Mouse (Mus musculus) cerebellum, adult 9-11 months (tissue): ENCODE data around the gene Clspn.
A peak's percentile ranks its signal among the peaks of the same experiment; 100 is the strongest.

ENCODE experiments used
- DNase-seq: peaks from one replicate; pipeline ENCODE4 v3.0.0; 2022

Gene Clspn

DNA sequence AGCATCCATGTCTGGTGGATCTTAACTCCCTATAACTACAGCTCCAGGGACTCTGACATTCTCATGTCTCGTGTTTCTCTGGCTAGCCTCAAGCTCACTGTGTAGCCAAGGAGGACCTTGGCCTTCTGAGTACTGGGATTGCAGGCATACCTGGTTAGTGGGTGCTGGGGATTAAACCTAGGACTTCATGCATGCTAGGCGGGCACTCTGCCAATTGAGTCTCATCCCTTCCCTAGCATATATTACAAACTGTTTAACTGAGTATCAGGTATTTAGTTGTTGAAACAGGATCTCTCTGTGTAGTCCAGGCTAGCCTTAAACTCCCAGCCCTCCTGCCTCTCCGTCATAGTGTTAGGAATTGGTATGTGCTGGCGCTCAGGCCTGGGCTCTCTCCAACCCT, 10.5 kb downstream of the Clspn start:
- no peak for DNase-seq

DNA sequence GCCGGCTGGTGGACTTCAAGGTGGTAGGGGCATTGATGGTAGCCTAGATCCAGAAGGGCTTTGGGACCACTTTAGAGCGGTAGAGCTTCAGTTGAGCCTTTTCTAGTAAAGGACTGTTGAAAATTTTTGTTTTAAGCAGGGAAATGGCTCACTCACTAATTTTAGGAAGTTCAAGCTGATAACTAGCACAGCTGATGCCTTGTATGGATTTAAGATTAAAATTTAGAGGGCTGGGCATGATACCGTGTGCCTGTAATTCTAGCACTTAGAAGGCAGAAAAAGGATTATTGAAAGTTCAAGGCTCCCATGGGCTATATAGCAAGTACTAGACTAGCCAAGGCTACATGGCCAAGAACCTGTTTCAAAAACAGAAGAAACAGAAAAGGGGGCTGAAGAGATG, 13.0 kb downstream of the Clspn start:
- DNase-seq = no peak

DNA sequence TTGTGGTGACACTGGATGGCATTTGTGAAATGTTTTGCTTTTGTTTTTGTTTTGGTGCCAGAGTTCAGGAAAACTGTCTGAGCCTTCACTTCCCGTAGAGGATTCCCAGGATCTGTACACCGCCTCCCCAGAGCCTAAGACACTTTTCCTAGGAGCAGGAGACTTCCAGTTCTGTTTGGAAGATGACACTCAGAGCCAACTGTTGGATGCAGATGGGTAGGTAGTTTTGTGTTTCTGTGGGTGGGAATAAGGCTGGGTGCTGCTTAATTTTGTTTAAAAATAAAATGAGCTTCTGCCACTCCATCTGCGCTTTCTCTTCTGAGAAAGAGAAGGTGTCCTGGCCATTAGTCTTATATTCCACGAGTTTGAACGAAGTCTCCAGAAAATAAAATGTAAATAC, 19.5 kb downstream of the Clspn start:
- DNase-seq = no peak

DNA sequence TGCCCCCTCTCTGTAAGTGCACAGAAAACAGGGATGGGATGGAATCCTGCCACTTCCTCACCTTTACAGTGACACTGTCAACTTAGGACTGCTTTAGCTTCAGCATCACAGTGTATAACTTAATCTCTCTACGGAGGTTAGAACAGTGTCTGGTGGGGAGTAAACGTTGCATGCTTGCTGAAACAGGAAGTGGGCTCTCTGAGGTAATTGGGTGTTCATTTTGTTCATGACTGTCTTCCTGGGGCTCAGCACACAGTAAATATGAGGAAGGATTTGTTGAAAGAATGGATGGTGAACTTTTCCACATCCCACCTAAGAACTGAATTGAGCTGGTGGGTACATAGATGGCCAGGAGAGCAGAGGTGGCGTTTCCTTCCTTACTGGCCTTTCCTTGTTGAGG, 21.2 kb downstream of the Clspn start:
- no peak for DNase-seq

DNA sequence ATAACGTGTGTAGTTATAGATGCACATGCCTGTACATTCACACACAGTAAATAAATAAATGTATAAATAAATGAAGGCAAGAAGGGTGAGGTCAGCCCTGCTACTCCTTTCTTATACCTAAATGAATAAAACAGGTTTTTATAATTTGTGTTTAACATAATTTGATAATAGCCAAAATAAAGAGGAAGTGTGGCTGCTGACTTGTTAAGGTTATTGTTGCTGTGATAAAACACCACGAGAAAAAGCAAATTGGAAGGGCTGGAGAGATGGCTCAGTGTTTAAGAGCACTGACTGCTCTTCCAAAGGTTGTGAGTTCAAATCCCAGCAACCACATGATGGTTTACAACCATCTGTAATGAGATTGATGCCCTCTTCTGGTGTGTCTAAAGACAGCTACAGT, 22.3 kb downstream of the Clspn start:
- DNase-seq = no peak

DNA sequence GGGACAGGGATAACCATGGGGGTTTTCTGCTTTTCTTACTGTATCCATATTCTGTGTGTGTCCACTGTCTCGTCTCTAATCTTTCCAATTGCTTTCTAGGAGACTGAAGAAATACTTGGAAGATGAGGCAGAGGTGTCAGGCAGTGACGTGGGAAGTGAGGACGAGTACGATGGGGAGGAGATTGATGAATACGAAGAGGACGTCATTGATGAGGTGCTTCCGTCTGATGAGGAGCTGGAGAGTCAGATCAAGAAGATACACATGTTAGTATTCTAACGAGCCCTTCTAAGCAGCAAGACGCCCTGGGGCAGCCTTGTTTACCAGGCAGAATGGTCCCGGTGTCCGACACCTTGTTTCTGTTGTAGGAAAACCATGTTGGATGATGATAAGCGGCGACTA, 29.0 kb downstream of the Clspn start:
- no peak for DNase-seq

DNA sequence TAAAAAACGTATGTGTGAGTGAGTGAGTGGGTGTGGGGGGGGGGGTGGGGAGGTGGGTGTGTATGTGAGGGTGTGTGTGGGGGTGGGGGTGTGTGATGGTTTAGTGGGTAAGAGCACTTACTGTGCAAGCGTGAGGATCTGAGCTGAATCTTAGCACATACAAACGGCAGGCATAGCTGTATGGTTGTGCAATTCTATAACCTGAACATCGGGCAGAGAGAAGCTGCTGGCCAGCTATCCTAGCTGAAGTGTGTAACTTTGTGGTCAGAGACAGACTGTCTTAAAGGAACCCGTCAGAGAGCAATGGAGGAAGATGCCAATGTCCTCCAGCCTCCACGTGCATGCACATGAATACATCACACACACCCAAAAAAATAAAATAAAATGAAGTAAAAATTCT, 35.3 kb downstream of the Clspn start:
- DNase-seq = no peak

DNA sequence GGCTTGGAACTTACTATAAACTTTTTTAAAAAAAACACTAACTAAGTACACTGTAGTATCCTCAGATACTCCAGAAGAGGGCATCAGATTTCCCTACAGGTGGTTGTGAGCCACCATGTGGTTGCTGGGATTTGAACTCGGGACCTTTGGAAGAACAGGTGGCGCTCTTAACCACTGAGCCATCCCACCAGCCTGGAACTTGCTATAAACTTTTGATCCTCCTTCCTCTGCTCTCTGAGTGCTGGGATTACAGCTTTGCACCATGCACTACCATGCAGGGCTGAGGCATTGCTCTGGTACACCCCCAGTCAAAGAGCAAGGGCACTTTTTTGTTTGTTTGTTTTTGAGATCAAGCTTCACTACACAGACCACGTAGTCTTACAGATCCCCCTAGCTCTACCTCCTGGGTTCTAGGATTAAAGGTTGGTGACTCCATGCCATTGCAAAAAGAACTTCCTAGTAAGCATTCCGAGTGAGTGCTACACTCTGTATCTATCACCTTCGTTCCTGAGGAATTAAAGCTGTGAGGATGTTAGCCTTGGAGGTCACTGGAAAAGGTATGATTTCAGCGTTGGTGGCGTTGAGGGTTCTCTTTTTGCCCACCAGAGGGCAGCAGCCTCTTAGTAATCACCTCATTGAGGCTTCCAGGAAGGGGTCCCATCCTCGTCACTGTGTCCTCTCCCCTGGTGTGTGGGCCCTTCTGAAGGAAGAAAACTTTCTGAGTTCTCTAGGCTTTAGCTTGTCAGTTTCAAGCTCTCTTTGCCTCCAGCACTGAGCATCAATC, 43.4 kb downstream of the Clspn start:
- DNase-seq = peak; percentile 31

DNA sequence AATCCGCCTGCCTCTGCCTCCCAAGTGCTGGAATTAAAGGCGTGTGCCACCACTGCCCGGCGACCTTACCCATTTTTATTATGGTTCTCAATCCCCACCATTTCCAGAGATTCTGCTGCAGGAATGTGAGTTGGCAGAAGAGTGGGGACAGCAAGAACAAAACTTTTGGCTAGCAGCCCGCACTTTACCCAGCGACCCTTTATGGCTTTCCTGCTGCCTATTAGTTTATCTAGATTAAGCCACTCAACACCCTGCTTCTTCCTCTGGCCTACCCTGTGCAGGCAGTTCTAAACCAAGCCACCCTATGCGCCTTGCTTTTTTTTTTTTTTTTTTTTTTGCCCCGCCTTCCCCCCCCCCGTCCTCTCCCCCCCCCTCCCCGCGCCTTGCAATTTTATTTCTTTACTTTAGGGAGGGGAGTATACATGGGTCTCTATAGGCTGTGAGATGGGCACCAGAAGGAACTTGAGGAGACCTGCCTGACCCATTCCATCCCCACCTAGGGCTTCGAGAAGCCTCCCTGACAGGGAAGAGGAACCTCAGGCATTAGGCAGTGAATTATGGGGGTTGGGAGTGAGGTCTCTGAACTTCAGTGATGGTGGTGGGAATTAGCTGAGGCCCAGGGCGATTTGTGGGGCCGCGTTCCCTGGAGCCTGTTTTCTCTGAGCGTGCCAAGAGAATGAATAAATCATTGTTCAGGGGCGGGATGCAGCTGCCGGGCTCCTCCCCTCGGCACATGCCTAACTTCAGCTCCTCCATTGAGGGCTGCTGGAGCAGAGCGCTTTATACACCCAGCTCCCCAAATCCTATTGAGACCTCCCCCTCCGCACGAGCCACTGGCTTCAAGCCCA, 45.1 kb downstream of the Clspn start:
- DNase-seq = no peak

DNA sequence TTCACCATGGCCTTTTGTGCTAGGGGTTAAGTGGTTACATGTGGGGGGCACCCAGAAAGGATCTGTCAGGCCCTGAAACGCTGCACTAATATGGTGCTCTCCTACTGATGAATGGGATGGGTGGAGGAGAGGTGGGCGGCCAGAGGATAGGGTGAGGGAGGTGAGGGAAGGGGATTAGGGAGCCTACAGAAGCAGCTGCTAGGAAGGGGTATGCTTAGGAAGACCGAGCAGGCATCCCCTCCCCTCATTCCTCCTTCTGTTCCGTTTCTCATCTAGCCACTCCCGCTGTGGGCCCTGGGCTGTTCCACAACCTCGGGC, 45.7 kb downstream of the Clspn start:
- DNase-seq = no peak

DNA sequence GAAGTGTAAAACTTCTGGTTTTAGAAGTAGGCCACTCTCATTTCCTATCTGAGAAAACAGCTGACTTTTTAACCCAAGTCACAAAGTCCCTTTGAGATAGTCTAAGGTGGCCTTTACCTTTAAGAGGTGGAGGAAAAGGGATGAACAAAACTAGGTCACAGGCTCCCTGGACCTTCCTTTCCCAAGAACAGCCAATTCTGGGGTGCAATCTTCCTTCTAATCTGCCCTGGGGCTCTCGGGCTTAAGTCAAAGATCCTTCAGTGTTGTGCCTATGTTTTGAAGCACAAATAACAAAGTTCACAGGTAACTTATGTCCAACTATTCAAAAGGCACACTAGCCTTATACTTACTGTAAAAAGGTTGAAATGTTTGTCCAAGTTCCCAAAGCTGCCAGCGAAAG, 47.4 kb downstream of the Clspn start:
- no peak for DNase-seq

DNA sequence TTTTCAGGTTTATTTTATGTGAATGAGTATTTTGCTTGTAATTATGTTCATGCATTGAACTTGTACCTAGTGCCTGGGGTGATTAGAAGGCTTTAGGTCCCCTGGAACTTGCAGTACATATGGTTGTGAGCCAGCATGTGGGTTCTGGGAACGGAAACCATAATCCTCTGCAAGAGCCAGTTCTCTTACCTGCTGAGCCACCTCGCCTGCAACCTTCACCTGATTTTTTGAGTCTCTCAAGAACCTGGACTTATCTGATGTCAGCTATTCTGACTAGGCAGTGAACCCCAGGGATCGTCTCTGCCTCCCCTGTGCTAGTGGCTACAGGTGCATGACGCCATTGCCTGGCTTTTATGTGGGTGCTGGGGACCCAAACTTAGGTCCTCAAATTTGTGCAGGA, 49.0 kb downstream of the Clspn start:
- no peak for DNase-seq

DNA sequence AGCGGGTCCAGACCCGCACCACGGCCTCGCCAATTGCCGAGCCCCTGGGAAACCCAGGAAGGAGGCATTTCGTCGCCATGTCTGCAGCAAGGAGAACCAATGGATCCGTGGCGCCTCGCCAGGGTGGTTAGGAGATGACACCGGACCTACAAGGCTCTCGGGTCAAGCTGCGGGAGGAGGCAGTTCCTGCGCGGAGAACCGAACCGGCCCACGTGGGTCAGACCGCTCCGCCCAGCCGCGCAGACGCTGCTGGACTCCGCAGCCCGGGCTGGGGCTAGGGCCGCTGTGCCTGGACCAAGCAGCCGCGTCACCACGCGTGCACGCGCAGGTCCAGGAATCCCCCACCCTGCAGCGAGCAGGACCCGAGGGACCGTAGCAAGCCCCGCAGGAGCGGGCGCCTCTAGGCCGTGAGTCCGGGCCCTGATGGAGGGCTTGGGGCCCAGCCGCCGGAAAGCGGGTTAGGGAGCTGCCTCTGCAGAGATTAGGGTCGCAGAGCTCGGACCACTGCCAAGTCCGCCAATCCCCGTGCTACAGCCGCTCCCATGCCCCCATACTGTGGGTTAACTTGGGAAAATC, 53.0 kb downstream of the Clspn start, which contains the start of gene 5730409E04Rik:
Gene 5730409E04Rik, plus strand, starts transcription at position 213 of the 576 bp plus-strand sequence.
- DNase-seq = peak; percentile 94

DNA sequence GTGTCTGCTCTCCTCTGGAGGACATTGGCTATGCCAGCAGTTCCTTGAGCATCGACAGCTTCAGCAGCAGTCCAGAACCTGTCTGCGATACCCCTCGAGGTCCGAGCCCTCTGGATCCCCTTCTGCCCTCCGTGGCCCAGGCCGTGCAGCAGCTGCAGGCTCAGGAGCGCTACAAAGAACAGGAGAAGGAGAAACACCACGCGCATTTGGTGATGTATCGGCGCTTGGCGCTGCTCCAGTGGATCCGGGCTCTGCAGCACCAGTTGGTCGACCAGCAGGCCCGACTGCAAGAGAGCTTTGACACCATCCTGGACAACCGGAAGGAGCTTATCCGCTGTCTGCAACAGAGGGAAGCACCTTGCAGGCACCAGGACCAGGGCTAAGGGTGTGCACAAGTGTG, 55.3 kb downstream of the Clspn start:
- peak; percentile 57 for DNase-seq

DNA sequence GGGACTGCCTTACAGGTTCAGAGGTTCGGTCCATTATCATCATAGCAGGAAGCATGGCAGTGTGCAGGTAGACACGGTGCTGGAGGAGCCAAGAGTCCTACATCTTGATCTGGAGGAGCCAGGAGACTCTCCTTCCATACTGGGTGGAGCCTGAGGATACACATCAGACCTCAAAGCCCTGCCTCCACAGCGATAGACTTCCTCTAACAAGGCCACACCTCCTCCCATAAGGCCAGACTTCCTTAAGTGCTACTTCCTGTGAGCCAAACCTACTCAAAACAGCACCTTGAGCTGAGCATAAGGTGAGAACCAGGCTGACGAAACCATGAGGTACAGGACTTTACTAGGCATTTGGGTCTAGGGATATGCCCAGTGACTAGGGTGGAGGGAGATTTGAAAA, 59.6 kb downstream of the Clspn start:
- no peak for DNase-seq

DNA sequence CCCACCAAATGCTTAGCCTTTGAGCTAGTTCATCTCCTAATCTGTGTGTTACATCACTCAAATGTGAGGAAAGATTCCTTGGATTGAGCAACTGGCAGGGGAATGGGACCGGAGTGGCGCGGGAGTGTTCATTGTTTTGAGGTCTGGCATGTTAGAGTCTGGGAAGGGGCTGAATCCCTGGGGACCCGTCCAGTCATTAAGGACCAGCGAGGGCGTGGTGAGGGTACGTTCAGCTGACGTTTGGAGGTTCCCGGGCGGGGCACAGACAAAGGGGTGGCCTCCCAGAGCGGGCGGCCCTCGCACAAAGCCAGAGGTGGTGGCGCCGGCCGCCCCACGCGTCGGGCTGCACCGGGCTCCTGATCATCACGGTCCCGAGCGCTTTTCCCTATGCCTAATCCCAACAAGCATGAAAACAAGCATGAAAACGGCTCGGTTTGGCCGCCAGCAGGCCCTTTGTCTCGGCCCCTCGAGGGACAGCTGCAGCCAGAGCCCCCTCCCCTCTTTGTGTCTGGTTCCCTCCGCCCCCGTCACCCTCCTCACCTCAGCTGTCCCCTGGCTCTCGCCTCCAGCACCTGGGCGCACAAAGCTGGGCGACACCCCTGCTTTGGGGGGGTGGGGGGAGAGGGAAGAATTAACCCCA, 63.1 kb downstream of the Clspn start:
- DNase-seq = no peak

DNA sequence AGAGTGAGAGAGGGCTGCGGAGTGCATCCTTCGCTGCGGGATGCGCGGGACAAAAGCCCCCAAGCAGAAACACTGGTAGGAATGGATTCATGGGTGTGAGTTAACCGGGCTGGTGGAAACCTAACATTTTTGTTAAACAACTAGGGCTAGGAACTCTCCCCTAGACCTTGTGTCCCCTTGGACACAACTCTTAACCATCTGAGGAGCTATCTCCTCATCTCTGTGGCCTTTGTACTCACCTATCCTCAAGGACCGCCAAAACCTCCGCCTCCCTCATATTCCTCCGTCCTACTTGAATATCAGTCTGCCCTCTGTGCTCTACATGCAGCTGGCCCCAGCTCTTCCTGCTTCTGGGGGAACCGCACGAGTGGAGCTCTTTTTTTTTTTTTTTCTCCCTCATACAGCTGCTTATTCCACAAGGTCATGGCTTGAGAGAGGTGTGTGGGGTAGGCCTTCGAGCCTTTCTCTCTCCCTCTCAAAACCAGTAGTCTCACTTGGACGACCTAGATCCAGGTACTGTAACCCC, 63.7 kb downstream of the Clspn start:
- DNase-seq = no peak

DNA sequence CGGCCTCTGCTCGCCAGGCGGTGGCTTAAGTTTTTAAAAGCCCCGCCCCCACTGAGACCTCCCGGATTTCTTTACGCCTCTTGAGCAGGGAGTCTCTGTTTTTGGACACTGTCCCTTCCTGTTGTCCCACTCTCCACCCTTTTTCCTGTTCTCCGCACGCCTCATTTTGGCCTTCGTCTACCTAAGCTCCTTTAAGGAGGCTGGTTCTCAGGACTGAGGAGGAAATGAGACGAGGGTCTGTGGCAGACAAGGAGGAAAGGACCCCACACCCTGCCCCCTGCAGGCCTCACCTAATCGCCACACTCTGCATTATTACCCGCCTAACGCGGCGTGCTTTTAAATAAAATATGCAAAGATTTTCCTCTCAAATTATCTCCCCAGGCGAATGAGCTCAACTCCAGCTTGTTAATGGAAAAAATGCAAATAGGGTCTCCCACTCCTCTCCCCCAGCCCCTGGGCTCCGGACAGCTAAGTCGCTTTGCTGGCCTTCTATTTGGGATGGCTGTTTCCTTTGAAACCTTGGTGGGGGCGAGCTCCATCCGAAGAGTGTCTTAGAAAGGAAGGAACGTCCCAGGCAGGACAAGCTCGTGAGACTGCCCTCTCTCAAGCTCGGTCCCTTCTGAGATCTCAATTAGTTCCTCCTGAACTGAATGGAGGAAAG, 70.4 kb downstream of the Clspn start:
- DNase-seq = no peak

DNA sequence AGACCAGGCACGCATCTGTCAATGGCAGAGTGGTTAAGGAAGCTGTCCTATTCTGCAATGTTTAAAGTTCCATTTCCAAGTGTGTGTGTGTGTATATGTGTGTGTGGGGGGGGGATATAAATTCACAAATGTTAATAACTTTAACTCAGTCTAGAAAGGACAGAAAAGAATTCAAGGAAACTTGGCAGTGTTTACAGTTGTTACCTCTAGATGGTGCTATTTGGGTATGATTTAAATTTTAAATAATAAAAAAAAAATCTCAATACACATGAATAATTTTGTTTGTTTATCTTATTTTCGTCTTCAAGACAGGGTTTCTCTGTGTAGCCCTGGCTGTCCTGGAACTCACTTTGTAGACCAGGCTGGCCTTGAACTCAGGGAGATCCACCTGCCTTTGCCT, 75.2 kb downstream of the Clspn start:
- no peak for DNase-seq

DNA sequence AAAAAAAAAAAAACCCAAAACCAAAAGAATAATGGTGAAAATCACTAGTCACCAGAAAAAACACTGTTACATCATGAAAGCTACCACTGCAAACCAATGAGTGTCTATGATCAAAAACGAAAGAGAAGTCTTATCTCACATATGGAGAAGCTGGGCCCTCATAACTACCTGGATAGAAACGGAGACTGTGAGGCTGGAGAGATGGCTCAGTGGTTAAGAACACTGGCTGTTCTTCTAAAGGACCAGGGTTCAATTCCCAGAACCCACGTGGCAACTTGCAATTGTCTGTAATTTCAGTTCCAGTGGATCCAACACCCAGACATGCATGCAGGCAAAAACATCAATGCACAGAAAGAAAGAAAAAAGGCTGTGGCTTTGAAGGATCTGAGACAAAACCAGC, 75.9 kb downstream of the Clspn start:
- no peak for DNase-seq

DNA sequence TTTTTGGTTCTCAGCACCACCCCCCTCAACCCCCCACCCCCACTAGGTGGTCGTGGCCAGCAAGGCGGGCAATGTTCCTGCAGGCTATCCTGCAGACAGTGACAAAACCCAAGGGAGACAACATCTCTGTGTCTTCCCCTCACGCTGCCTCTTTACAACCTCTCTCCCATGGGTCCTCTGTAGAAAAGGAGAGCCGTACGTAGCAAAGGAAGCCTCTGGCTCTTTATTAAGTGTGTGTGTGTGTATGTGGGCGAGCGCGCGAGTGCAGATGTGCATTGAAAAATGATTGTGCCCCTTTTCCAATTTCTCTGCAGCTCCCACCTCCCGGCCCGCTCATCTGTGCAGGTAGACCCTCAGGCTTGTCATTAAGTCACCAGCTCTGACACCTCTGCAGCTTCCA, 79.6 kb downstream of the Clspn start:
- no peak for DNase-seq

DNA sequence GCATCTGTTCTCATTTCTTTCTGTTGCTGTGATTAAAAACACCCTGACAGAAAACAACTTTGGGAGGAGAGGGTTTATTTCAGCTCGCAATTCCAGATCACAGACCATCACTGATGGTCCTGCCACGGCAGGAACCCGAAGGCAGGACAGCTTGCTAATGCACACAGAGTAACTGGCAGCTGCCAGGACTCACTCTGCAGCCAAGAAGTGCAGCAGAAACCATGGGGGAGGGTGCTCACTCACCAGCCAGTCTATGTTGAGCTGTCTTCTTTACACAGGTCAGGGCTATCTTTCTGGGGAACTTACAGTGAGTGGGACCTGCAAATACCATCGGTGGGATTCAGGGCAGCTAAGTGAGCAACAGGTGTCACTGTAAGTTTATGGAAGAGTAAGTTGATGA, 80.7 kb downstream of the Clspn start:
- no peak for DNase-seq

DNA sequence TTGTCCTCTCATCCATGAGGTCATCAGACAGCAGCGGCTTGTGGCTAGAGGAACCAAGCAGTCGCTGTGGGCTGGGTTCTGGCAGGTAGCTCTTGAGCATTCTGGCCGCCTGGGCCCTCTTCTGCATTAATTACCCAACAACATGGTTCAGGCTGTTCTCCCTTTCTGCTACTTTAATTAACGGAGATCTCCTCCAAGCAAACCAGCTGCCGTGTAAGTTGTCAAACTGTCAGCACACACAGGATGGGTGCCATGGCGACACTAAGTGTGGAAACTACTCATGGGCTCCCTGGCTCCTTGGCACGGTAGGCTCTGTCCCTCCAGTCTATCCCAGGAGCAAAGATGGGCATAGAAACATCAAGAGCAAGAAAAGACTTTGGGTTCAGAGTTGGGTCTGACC, 82.6 kb downstream of the Clspn start:
- DNase-seq = no peak
